Mouse (Mus musculus) natural killer cell, adult 2 months (primary cell): ENCODE results near the gene Rsph6a.

Experiments used
- DNase-seq, 2 experiments: peaks; one replicate each; pipeline ENCODE4 v3.0.0; 2022; ENCODE audit warnings: low spot score in 2 of 2

Gene Rsph6a

GRCm38 (mm10) chr7:19098811-19099210, 44.3 kb downstream of the Rsph6a start:
- DNase-seq: no peak

DNA sequence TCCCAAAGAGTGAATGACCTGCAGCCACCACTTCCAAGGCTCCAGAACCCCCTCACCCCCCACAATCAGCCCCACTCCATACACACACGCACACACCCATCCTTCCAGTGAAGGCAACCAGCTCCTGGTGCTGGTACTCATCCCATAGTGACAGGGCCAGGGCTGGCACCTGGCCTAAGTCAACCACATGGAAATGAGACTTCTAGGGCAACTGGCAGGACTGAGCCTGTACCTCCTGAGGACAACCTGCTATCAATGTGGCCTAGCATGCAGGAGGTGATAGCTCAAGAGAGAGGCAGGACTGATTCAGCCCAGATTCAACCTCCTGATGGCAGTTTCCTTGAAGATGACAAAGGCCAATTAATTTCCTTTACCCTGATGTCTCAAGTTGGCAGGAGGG, 45.8 kb downstream of the Rsph6a start:
- no peak for DNase-seq

DNA sequence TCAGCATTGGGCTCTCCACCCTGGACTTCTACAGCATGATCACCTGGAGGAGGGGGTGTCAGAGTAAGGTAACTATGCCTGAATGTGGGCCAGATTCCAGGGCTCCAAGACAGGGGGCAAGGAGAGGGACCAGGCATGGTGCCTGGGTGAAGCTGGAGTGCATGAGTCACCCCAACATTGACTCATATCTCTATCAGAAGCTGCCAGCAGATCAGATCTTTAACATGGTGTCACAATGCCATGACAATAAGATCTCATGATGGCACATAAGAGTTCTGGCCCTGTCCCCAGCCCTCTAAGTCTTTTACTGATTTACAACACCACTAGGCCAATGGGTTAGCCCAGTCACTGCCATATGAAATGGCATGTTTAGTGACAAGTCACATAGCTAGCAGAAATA, 49.3 kb downstream of the Rsph6a start:
- no peak for DNase-seq

DNA sequence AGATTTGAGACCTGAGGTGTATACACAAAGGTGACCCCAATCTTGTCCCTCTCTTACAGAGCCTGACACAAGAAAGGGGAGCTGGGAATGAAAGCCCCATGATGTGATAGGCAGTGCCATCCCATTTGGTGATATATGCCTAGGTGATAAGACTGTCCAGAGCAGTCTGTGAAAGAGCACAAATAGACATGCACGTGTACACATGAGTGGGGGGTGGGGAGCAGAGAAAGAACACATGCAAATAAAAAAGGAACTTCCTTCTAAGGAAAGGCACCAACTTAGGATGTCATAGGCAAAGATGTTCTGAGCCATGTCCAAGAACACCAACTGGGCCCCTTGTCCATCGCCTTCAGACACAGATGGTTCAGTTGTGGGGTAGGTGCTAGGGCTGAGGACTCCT, 50.0 kb downstream of the Rsph6a start:
- DNase-seq: no peak

- no peak for DNase-seq
These were observed 52.9 kb downstream of the Rsph6a start for GRCm38 (mm10) chr7:19107436-19107835.

- no peak for DNase-seq
These were observed 55.1 kb downstream of the Rsph6a start for GRCm38 (mm10) chr7:19109565-19109964.

DNA sequence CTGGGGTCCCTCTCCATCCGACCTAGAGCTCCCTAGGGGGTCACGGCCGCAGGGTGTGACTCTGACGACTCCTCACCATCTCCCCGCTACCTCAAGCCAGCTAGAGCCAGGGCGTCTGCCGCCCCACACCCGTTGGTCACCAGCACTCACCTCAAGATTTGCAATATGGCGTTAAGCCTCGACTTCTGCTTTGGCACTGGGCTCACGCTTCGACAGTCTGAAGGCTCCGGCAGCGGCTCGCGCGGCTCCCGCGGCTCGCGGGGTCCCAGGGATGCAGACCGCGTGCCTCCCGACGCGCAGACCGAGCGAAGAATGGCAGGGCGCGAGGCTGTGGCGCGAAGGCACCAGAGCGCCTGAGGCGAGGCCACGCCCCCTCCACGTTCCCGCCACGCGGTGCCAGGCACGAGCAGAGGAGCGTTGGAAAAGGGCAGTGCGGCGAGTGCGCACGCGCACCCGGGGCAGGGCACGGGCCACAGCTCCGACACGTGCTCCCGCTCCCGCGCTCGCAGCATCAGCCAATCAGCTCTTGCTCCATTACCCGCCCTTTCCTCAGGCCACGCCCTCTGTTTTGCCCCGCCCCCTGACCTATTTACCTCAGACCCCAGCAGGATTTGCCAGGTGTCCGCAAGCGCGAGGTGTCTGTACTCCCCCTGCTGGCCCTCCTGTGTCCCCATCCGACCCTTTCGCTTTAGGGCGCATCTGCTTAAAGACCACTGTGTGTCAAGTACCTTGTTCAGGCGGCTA, 63.7 kb downstream of the Rsph6a start, which contains the start of gene Gm4969:
TSS of gene Gm4969 (minus strand) at position 341 of the 744 bp plus-strand sequence.
- no peak for DNase-seq

DNA sequence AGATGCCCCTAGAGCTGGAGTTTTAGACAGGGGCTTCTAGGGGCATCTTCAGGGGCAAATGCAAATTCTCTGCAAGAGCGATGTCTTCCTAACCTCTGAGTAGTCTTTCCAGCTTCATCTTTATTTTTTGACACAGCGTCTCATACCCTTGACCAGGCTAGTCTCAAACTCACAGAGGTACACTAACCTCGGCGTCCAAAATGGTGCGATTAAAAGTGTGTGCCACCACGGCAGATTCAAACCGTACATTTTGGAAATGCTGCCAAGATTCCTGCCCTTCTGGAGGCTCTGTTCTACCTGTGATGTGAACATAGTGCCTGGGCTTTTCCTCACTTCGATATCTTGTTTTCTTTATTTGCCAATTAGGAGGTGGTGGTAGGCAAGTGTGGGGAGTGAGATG, 64.6 kb downstream of the Rsph6a start:
- DNase-seq: no peak

DNA sequence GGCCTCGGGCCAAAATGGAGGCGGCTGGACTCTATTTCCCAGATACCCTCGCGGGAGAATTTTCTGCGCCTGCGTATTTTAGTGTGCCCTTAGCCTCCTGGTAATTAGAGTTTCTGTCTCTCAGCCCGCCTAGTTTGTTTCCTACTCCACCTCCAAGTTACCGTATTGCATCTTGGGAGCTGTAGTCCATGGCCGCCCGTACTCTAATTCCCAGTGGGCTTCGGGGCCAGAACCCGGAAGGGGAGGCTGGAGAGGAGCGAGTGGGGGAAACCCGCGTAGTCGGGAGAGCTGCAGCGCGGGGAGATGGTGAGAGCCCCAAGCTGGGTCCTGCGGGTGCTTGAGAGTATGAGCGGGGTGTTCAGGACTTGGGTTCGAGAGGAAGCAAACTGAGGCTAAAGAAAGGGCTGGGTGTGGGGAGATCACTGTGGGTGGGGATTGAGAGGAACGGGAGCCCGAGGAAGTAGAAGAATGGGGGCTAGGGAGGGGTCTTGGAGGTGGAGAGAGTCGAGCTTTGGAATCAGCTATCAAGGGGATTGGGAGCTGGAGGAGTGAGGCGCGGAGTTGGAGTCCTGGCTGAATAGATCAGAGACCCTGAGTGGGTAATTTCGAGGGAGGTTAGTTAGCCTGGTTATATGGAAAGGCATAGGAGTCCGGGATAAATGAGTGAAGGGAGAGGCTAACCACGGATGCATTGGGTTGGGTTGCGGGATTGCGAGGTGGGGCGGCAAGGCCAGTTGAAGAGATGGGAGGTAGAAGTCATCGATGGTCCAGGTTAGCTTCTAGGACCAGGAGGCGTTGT, 65.3 kb downstream of the Rsph6a start, which contains the start of gene Fbxo46:
TSS of gene Fbxo46 (plus strand) at position 229 of the 799 bp plus-strand sequence.
- peak; percentile 94 to 95 for DNase-seq

- no peak for DNase-seq
These were observed 67.2 kb downstream of the Rsph6a start for GRCm38 (mm10) chr7:19121686-19122085.
